Mouse (Mus musculus) thymus, postnatal 0 days (tissue): ENCODE measurements around the gene Smg6. TPM values are rescaled to one million over a fixed set of nuclear protein-coding genes. Genes with fewer than 3 reads are reported as not detected.
A peak's percentile ranks its signal among the peaks of the same experiment; 100 is the strongest.

ENCODE experiments used
- DNase-seq: peaks from one replicate; pipeline ENCODE4 v3.0.0-alpha.2; 2015; ENCODE audit warnings: low spot score
- polyA plus RNA-seq: library from polyadenylated mRNA; unstranded; fragments of >200 nt; fragmentation: Nextera tagmentation; extraction: Ambion mirVana; gene quantifications from 2 replicates; pipeline ENCODE4 v1.2.1, GENCODE M21; 2015

The Smg6 gene
- polyA plus RNA-seq: 14.4 and 15.8 TPM in 2 replicates

GRCm38 (mm10) chr11:74925577-74926387 lies at the start of gene Smg6, which contains the start of gene Srr:
Gene Smg6, plus strand, starts transcription at chr11:74925823.
Gene Srr, minus strand, starts transcription at chr11:74925948.
- peak; percentile 98 for DNase-seq

- DNase-seq: peak; percentile 16
These were observed 48.8 kb upstream of the Smg6 start for GRCm38 (mm10) chr11:74876801-74877200.

GRCm38 (mm10) chr11:74880999-74881398 lies 44.6 kb upstream of the Smg6 start:
- DNase-seq: no peak

- DNase-seq: no peak
These were observed 43.6 kb upstream of the Smg6 start for GRCm38 (mm10) chr11:74881979-74882378.

GRCm38 (mm10) chr11:74883098-74883497 lies 42.5 kb upstream of the Smg6 start:
- no peak for DNase-seq

- no peak for DNase-seq
These were observed 31.0 kb upstream of the Smg6 start for GRCm38 (mm10) chr11:74894619-74895018.

GRCm38 (mm10) chr11:74895980-74896900 lies 29.4 kb upstream of the Smg6 start:
- DNase-seq: peak; percentile 42

- DNase-seq: peak; percentile 57
These were observed 28.5 kb upstream of the Smg6 start, which contains the start of gene Sgsm2 for GRCm38 (mm10) chr11:74896901-74897677. Gene Sgsm2, minus strand, starts transcription at chr11:74897060.

GRCm38 (mm10) chr11:74897678-74898516 lies 27.7 kb upstream of the Smg6 start, which contains the start of gene Tsr1:
Gene Tsr1, plus strand, starts transcription at chr11:74898071.
- DNase-seq: peak; percentile 91

GRCm38 (mm10) chr11:74898517-74898827 lies 27.2 kb upstream of the Smg6 start:
- no peak for DNase-seq

- DNase-seq: no peak
These were observed 24.1 kb upstream of the Smg6 start for GRCm38 (mm10) chr11:74901555-74901954.

- no peak for DNase-seq
These were observed 23.2 kb upstream of the Smg6 start for GRCm38 (mm10) chr11:74902416-74902815.

GRCm38 (mm10) chr11:74907850-74908249 lies 17.8 kb upstream of the Smg6 start:
- DNase-seq: no peak

- no peak for DNase-seq
These were observed 16.8 kb upstream of the Smg6 start for GRCm38 (mm10) chr11:74908618-74909399.

- DNase-seq: no peak
These were observed 15.6 kb upstream of the Smg6 start for GRCm38 (mm10) chr11:74909978-74910377.

- DNase-seq: no peak
These were observed 13.1 kb upstream of the Smg6 start for GRCm38 (mm10) chr11:74912492-74912891.

- DNase-seq: no peak
These were observed 6.4 kb upstream of the Smg6 start for GRCm38 (mm10) chr11:74919249-74919648.

GRCm38 (mm10) chr11:74924149-74924548 lies 1.5 kb upstream of the Smg6 start:
- peak; percentile 17 for DNase-seq

GRCm38 (mm10) chr11:74926388-74927005 lies 874 bp downstream of the Smg6 start:
- DNase-seq: peak; percentile 33
